Mouse (Mus musculus): ENCODE data around the gene Smyd3. TPM values are rescaled to one million over a fixed set of nuclear protein-coding genes. Genes with fewer than 3 reads are reported as not detected.
A peak's percentile ranks its signal among the peaks of the same experiment; 100 is the strongest.

Gene Smyd3
- polyA plus RNA-seq, 1 experiment from 2014 or later, result 5.7 TPM

DNA sequence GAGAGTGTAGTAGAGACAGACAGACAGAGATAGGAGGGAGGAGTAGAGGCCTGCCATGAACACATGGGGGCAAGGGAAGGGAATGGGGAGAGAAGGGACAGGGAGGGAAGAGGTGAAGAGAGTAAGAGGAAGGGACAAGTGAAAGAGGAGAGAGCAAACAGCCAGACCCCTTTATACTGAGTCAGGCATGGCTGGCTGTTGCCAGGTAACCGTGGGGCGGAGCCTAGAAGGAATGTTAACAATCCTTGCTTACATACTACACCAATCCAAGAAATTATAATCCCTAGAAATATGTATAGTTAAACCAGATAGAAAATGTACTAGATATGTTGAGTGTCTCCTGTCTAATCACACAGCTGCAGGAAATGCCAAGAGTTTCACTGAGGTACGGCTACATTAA, 267.5 kb downstream of the Smyd3 start:
- H3K36me3 ChIP-seq (replicated peaks), result no peaks in the 10 kb centered on the region
- H3K4me3 ChIP-seq (replicated peaks), result no peak overlapping the region
- no peaks in the 10 kb centered on the region for H3K9me3 ChIP-seq (replicated peaks)
- H3K4me2 ChIP-seq, result no peak overlapping the region
- no peaks in the 10 kb centered on the region for H3K27me3 ChIP-seq
- H3K4me1 ChIP-seq (replicated peaks), result no peaks in the 10 kb centered on the region
- H3K27ac ChIP-seq (replicated peaks), result no peak overlapping the region
- no peak for ATAC-seq (ENCODE audit: insufficient read depth)
- H3K9ac ChIP-seq, result no peak overlapping the region
- WGBS (ENCODE audit: insufficient replicate concordance), result 72% methylated on average over 3 of the region's 3 CpGs

DNA sequence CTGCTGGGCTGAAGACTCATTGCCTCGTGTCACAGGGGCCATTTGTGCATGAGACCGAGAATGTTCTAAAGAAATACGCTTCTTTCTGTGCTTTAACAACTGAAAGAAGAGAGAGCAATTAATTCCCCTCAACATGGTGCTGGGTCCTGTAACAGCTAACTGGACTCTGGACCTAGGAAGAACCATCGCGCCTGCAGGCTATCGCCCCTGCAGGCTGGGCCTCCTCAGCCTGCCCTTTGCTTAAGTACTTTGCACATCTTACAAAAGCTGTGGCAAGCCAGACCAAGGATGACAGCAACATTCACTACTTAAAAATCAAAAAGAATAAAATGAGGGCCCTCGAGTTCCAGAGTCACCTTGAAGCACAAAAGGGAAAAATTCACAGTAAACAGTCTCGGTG, 274.3 kb downstream of the Smyd3 start:
- Histone ChIP-seq H3K9me3 (replicated peaks) (no peaks in the 10 kb centered on the region), H3K27me3 (no peaks in the 10 kb centered on the region), H3K27ac (replicated peaks) (no peak overlapping the region), H3K4me3 (replicated peaks) (no peak overlapping the region), H3K9ac (no peak overlapping the region), H3K4me2 (no peak overlapping the region), H3K4me1 (replicated peaks) (no peaks in the 10 kb centered on the region), H3K36me3 (replicated peaks) (no peaks in the 10 kb centered on the region)
- ATAC-seq (ENCODE audit: insufficient read depth), result no peak
- WGBS (ENCODE audit: insufficient replicate concordance), result 79% methylated on average over 8 of the region's 8 CpGs

DNA sequence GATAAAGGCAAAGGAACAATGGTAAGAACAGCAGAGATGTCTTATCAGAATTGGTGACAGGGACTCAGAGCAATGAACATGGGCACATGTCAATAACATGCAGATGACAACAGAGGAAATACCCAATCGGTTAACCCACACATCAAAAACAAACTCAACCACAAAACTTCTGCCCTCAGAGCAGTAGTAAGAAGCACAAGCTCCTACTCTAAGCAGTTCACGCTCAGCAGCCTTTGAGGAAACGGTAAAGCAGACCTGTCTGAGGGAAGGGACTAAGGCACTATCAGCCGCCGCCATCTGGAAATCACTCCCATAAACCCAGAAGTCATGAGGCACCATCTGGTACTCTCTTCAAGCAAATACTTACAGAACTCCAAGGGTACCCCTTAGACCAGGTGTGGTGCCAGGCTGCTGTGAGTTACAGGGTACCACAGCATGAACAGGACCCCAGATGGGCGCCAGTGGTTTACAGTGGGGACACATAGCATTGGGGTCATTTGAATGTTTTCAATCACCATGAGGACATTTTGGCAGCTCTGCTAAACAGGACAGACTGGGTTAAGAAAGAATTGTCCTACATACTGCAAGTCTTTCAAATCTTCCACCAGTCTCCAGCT, 277.1 kb downstream of the Smyd3 start:
- 50% methylated on average over 6 of the region's 6 CpGs for WGBS (ENCODE audit: insufficient replicate concordance)
- H3K4me3 ChIP-seq (replicated peaks), result no peak overlapping the region

DNA sequence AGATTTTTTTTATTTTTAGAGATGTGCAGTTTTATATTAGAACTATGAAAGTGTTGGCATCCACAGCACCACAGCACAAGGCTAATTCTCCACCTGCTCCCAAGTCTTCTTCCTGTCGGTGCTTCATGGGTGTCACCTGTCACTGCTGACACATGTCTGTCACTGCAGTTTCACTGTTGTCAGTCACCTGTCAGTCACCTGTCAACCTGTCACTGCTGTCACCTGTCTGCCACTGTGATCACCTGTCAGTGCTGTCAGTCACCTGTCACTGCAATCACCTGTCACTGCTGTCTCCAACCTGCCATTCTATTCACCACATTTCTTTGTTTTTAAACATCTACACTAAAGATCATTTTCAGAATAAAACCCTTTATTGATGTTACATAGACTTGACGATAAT, 279.2 kb downstream of the Smyd3 start:
- Histone ChIP-seq H3K4me1 (replicated peaks) (no peaks in the 10 kb centered on the region), H3K9ac (no peak overlapping the region), H3K9me3 (replicated peaks) (no peaks in the 10 kb centered on the region), H3K36me3 (replicated peaks) (no peaks in the 10 kb centered on the region), H3K4me2 (no peak overlapping the region), H3K27ac (replicated peaks) (no peak overlapping the region), H3K27me3 (no peaks in the 10 kb centered on the region), H3K4me3 (replicated peaks) (no peak overlapping the region)
- no peak for ATAC-seq (ENCODE audit: insufficient read depth)
- 63% methylated on average over 2 of the region's 2 CpGs for WGBS (ENCODE audit: insufficient replicate concordance)

More for the DNA sequence above, 277.1 kb downstream of the Smyd3 start:
- no peak overlapping the region for H3K9ac ChIP-seq
- H3K4me1 ChIP-seq (replicated peaks), result no peaks in the 10 kb centered on the region
- H3K27ac ChIP-seq (replicated peaks), result no peak overlapping the region
- H3K9me3 ChIP-seq (replicated peaks), result no peaks in the 10 kb centered on the region
- no peak overlapping the region for H3K4me2 ChIP-seq
- ATAC-seq (ENCODE audit: insufficient read depth), result no peak
- H3K27me3 ChIP-seq, result no peaks in the 10 kb centered on the region
- H3K36me3 ChIP-seq (replicated peaks), result no peaks in the 10 kb centered on the region

DNA sequence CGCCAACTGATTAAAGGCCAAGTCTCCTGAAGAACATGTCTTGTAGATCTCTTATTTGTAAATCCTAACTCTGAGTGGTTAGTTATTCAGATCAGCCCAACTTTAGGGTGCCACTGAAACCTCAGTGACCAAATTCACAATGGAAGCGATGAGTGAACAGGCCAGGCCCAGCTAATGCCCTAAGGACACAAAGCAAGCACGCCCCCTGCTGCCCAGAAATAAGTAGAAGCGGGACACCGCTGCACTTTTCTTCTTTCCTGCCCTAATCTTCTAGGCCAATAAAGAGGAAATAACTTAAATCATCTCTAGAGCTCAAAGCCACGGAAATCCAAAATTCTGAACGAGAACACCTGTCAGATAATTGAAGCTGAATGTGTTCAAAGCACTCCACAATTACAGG, 279.9 kb downstream of the Smyd3 start:
- Histone ChIP-seq H3K4me3 (replicated peaks) (no peak overlapping the region), H3K27ac (replicated peaks) (no peak overlapping the region), H3K4me2 (no peak overlapping the region), H3K27me3 (no peaks in the 10 kb centered on the region), H3K9ac (no peak overlapping the region), H3K4me1 (replicated peaks) (no peaks in the 10 kb centered on the region), H3K9me3 (replicated peaks) (no peaks in the 10 kb centered on the region), H3K36me3 (replicated peaks) (no peaks in the 10 kb centered on the region)
- ATAC-seq (ENCODE audit: insufficient read depth), result no peak
- 42% methylated on average over 7 of the region's 7 CpGs for WGBS (ENCODE audit: insufficient replicate concordance)

DNA sequence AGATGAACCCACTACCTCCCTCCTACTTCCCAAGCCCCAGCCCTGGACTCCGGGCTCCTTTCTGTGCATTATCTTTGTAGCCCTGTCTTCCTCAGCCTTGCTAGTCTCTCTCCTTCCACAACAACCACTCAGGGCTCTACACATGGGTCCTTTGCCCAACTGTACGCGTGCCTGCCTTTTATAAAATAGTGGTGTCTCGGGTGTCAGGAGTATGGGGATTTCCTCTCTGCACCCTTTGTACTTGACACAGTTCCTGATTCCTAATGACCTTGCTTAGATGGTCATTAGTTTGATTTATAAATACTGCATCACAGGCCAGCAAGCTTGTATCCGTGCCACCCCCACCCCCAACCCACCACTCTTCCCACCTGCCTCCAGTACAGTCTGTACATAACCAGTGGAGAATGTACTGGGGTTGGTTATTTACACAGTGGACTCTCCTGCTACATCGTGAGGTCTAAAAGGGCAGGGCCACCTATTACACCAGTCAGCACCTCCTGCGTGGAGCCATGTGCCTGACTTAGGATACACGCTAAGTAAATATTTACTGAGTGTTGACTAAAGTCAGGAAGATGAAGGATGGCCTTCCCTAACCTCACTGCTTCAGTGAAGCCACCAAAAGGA, 281.5 kb downstream of the Smyd3 start:
- WGBS (ENCODE audit: insufficient replicate concordance), result 59% methylated on average over 8 of the region's 8 CpGs
- H3K4me3 ChIP-seq (replicated peaks), result no peak overlapping the region
- H3K4me1 ChIP-seq (replicated peaks), result peaks cover 6% of the 10 kb centered on the region; the same call in 1 of the 2 replicates
- H3K9ac ChIP-seq, result no peak overlapping the region
- H3K27ac ChIP-seq (replicated peaks), result peak overlapping the region; percentile 41
- no peaks in the 10 kb centered on the region for H3K9me3 ChIP-seq (replicated peaks)
- H3K27me3 ChIP-seq, result no peaks in the 10 kb centered on the region
- H3K4me2 ChIP-seq, result no peak overlapping the region
- no peaks in the 10 kb centered on the region for H3K36me3 ChIP-seq (replicated peaks)
- peak; percentile 80 for ATAC-seq (ENCODE audit: insufficient read depth)

GRCm38 (mm10) chr1:179231777-179232661, 285.8 kb downstream of the Smyd3 start:
- Histone ChIP-seq H3K27me3 (no peaks in the 10 kb centered on the region), H3K9ac (no peak overlapping the region), H3K4me3 (replicated peaks) (no peak overlapping the region), H3K4me2 (no peak overlapping the region), H3K4me1 (replicated peaks) (peaks cover 6% of the 10 kb centered on the region; the same call in 1 of the 2 replicates), H3K36me3 (replicated peaks) (no peaks in the 10 kb centered on the region), H3K9me3 (replicated peaks) (no peaks in the 10 kb centered on the region), H3K27ac (replicated peaks) (no peak overlapping the region)
- peak; percentile 24; the same call in 1 of the 2 replicates for ATAC-seq (ENCODE audit: insufficient read depth)
- 47% methylated on average over 13 of the region's 13 CpGs for WGBS (ENCODE audit: insufficient replicate concordance)

- ATAC-seq (ENCODE audit: insufficient read depth), result no peak
- Histone ChIP-seq H3K9ac (no peak overlapping the region), H3K9me3 (replicated peaks) (no peaks in the 10 kb centered on the region), H3K27ac (replicated peaks) (no peak overlapping the region), H3K4me1 (replicated peaks) (peaks cover 6% of the 10 kb centered on the region; the same call in 1 of the 2 replicates), H3K27me3 (no peaks in the 10 kb centered on the region), H3K36me3 (replicated peaks) (no peaks in the 10 kb centered on the region), H3K4me2 (no peak overlapping the region), H3K4me3 (replicated peaks) (no peak overlapping the region)
- 46% methylated on average over 3 of the region's 3 CpGs for WGBS (ENCODE audit: insufficient replicate concordance)
Measured at GRCm38 (mm10) chr1:179229515-179229914, 288.3 kb downstream of the Smyd3 start.

DNA sequence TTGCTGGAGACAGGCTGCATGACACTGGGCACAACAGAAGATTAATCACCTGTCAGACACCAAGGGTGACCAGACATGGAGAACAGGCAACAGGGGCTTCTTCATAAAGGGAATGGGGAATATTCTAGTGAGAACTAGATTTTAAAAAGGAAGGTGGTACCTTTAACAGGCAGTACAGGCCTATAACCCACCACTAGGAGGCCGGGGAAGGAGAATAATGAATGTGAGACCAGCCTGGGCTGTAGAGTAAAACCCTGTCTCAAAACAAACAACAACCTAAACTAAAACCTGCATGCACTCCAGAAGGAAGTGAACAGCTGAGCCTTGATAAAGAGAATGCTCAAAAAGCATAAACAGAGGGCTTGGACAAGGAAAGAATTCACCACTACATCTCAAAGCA, 297.6 kb downstream of the Smyd3 start:
- WGBS (ENCODE audit: insufficient replicate concordance), result 48% methylated on average over 1 of the region's 1 CpGs
- H3K4me3 ChIP-seq (replicated peaks), result no peak overlapping the region
- no peak for ATAC-seq (ENCODE audit: insufficient read depth)

DNA sequence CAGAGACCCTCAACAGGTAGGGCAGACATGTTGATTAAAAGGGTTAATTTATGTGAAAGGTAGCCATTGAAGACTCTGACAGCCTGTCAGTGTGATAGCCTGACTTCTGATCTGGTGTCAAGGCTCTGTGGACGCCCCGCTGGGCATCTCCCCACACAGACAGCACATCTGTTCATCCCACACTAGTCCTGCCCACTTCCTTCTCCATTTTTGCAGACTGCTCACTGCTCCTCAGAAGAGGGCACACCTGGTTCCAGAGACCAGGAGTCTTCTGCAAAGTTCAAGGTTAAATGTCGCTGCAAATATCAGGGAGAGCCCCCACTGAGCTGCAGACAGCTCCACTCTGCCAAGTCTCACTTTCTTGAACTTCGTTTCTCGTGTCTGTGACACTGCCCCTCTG, 299.8 kb downstream of the Smyd3 start:
- H3K36me3 ChIP-seq (replicated peaks), result no peaks in the 10 kb centered on the region
- no peaks in the 10 kb centered on the region for H3K4me1 ChIP-seq (replicated peaks)
- H3K9me3 ChIP-seq (replicated peaks), result no peaks in the 10 kb centered on the region
- 41% methylated on average over 5 of the region's 5 CpGs for WGBS (ENCODE audit: insufficient replicate concordance)
- no peak overlapping the region for H3K4me2 ChIP-seq
- H3K4me3 ChIP-seq (replicated peaks), result no peak overlapping the region
- H3K27ac ChIP-seq (replicated peaks), result no peak overlapping the region
- H3K27me3 ChIP-seq, result no peaks in the 10 kb centered on the region
- no peak for ATAC-seq (ENCODE audit: insufficient read depth)
- H3K9ac ChIP-seq, result no peak overlapping the region

More for the DNA sequence above, 297.6 kb downstream of the Smyd3 start:
- H3K36me3 ChIP-seq (replicated peaks), result no peaks in the 10 kb centered on the region
- H3K27ac ChIP-seq (replicated peaks), result no peak overlapping the region
- H3K4me1 ChIP-seq (replicated peaks), result no peaks in the 10 kb centered on the region
- no peaks in the 10 kb centered on the region for H3K27me3 ChIP-seq
- no peak overlapping the region for H3K4me2 ChIP-seq
- H3K9ac ChIP-seq, result no peak overlapping the region
- H3K9me3 ChIP-seq (replicated peaks), result no peaks in the 10 kb centered on the region

- H3K27me3 ChIP-seq, result no peaks in the 10 kb centered on the region
- no peak overlapping the region for H3K4me2 ChIP-seq
- WGBS (ENCODE audit: insufficient replicate concordance), result 55% methylated on average over 4 of the region's 4 CpGs
- H3K9ac ChIP-seq, result no peak overlapping the region
- H3K4me3 ChIP-seq (replicated peaks), result no peak overlapping the region
- ATAC-seq (ENCODE audit: insufficient read depth), result no peak
- no peaks in the 10 kb centered on the region for H3K4me1 ChIP-seq (replicated peaks)
- no peak overlapping the region for H3K27ac ChIP-seq (replicated peaks)
- no peaks in the 10 kb centered on the region for H3K9me3 ChIP-seq (replicated peaks)
- H3K36me3 ChIP-seq (replicated peaks), result no peaks in the 10 kb centered on the region
Measured at GRCm38 (mm10) chr1:179217036-179217435, 300.8 kb downstream of the Smyd3 start.
